Mouse (Mus musculus): Measurements from ENCODE around the gene Atp6v0a4. TPM values are rescaled to one million over a fixed set of nuclear protein-coding genes. Genes with fewer than 3 reads are reported as not detected.

Gene Atp6v0a4
- polyA plus RNA-seq (2015; fragmentation: Nextera tagmentation; extraction: Ambion mirVana): 0.34 and 0.47 TPM in 2 replicates

DNA sequence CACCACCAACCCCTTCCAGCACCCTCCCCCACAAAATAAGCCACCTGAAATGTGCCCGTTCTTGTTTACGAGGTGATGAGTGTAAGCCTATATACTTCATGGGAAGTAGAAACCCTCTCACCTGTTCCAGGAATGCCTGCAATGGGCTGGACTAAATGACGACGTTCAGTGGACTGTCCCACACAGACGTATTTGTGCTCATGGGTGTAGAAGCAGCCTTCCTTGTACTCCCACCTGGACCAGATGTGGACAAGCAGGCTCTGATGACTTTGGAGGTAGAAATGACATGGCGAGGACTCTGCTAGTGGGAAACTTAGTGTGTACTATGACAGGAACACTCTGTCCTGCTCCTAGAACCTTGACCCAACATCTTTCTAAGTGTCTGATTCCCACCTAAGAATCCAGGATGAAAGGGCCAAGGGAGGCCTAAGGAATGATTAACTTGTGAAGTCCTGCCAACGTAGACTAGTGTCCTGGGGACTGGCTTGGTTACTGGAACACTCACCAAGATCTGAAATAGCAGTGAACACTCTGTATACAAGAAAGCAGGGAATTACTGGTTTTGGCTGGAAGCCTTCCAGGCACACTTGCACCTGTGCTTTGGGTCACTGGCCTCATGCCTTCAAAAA, at the start of gene Atp6v0a4:
TSS of gene Atp6v0a4 (minus strand) at position 380 of the 629 bp plus-strand sequence.

DNA sequence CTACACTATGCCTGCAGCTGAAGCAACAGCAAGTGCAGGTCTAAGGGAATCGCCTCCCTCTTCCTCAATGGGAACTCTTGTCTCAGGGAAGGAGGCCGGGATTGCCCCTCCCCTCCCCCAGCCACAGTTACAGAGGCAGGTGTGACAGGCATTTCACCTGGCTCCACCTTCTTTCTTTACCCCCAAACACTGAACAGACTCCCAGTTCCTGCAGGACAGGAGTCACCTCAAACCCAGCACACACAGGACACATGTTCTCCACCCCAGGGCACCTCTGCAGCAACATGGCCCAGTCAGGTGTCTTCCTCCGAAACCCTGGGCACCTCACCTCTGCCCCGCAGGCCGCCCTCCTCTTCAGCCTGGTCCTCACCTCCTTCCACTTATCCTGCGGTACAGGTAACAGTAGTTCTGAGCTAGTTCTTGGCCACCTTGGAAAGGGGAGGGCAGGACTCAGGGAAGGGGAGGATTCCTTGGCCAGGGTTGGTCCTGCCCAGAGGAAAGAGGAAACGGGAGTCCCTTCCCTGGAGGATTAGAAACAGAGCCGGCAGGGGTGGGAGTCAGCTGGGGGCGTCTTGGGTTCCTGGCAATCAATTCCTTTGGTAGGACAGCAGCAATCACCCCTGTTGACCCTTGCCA, 15.1 kb downstream of the Atp6v0a4 start, which contains the start of gene Tmem213:
TSS of gene Tmem213 (plus strand) at position 96 of the 636 bp plus-strand sequence.

GRCm38 (mm10) chr6:38046838-38047237, 77.5 kb downstream of the Atp6v0a4 start, which contains the start of gene Svopl:
Svopl (minus strand) TSS chr6:38046996.

Other genes with a start within 250 kb of the Atp6v0a4 start
- gene Svopl, start 77.6 kb downstream of the Atp6v0a4 start, polyA plus RNA-seq (2015; fragmentation: Nextera tagmentation; extraction: Ambion mirVana): 0.60 and 0.74 TPM in 2 replicates
- not detected in 2 replicates for gene Tmem213, start 15.3 kb downstream of the Atp6v0a4 start, polyA plus RNA-seq (2015; fragmentation: Nextera tagmentation; extraction: Ambion mirVana)
- 0.23 and 0.44 TPM in 2 replicates for gene D630045J12Rik, start 129.4 kb upstream of the Atp6v0a4 start, polyA plus RNA-seq (2015; fragmentation: Nextera tagmentation; extraction: Ambion mirVana)
- 1.8 and 1.9 TPM in 2 replicates for gene Zc3hav1l, start 174.7 kb upstream of the Atp6v0a4 start, polyA plus RNA-seq (2015; fragmentation: Nextera tagmentation; extraction: Ambion mirVana)
- 30.3 and 33.6 TPM in 2 replicates for gene Zc3hav1, start 230.0 kb upstream of the Atp6v0a4 start, polyA plus RNA-seq (2015; fragmentation: Nextera tagmentation; extraction: Ambion mirVana)